Mouse (Mus musculus) MEL (cell line): ENCODE data around the gene Sap18b. TPM values are rescaled to one million over a fixed set of nuclear protein-coding genes. Genes with fewer than 3 reads are reported as not detected.
A peak's percentile ranks its signal among the peaks of the same experiment; 100 is the strongest.
"Not testable (repeated sequence)": the region's sequence is repeated elsewhere in the genome, so short reads cannot be mapped to it uniquely, and the experiment has no call there.

Experiments
- DNase-seq: peaks from one replicate; pipeline ENCODE4 v3.0.0; 2011; ENCODE audit warnings: low read depth, low spot score
- H3K27ac ChIP-seq: 2 replicates; pipeline ENCODE4 v1.5.1; 2012; ENCODE audit warnings: low read depth, mild to moderate bottlenecking, control low read depth, low read length, moderate library complexity; ENCODE audit not compliant: control insufficient read depth
- H3K27me3 ChIP-seq, 2 experiments: fragments of 150-350 bp in 1 of 2; sonication (generic) in 1 of 2; 2 replicates each; pipeline ENCODE4 v1.6.1; 2012; ENCODE audit warnings: low read length in 2 of 2, mild to moderate bottlenecking in 2 of 2, improper control_type of control experiment in 1 of 2, moderate library complexity in 1 of 2; ENCODE audit not compliant: insufficient read depth in 2 of 2, control insufficient read depth in 1 of 2
- H3K36me3 ChIP-seq, 2 experiments: 2 replicates each; pipeline ENCODE4 v1.6.1; 2012 to 2014; ENCODE audit warnings: low read length in 2 of 2, improper control_type of control experiment in 1 of 2, inconsistent platforms in 1 of 2, mild to moderate bottlenecking in 1 of 2; ENCODE audit not compliant: insufficient read depth in 2 of 2, control insufficient read depth in 1 of 2
- H3K4me1 ChIP-seq, 2 experiments: fragments of 150-350 bp in 1 of 2; sonication (generic) in 1 of 2; 2 replicates each; pipeline ENCODE4 v1.6.1; 2012; ENCODE audit warnings: low read length in 2 of 2, improper control_type of control experiment in 1 of 2, mild to moderate bottlenecking in 1 of 2; ENCODE audit not compliant: insufficient read depth in 2 of 2, control insufficient read depth in 1 of 2
- H3K4me3 ChIP-seq, 2 experiments: fragments of 150-350 bp in 1 of 2; sonication (generic) in 1 of 2; 2 replicates each; pipeline ENCODE4 v1.5.1; 2012; ENCODE audit warnings: low read depth in 2 of 2, low read length in 2 of 2, mild to moderate bottlenecking in 2 of 2, moderate library complexity in 2 of 2, control low read depth in 1 of 2, improper control_type of control experiment in 1 of 2; ENCODE audit not compliant: control insufficient read depth in 1 of 2, insufficient read depth in 1 of 2
- H3K79me2 ChIP-seq: 2 replicates; pipeline ENCODE4 v1.6.1; 2012; ENCODE audit warnings: mild to moderate bottlenecking, low read length, moderate library complexity; ENCODE audit not compliant: control insufficient read depth, poor library complexity, insufficient read depth
- H3K9ac ChIP-seq: 2 replicates; pipeline ENCODE4 v1.6.1; 2012; ENCODE audit warnings: low read depth, mild to moderate bottlenecking, control low read depth, low read length, moderate library complexity; ENCODE audit not compliant: control insufficient read depth, poor library complexity, severe bottlenecking
- H3K9me3 ChIP-seq: fragments of 150-350 bp; sonication (generic); replicated peaks from 2 replicates; pipeline ENCODE4 v1.6.1; 2012; ENCODE audit warnings: mild to moderate bottlenecking, low read length, improper control_type of control experiment, moderate library complexity; ENCODE audit not compliant: insufficient read depth
- EP300 ChIP-seq, 2 experiments: IDR thresholded peaks; 2 replicates each; pipeline ENCODE4 v1.6.1; 2011; ENCODE audit warnings: improper control_type of control experiment in 2 of 2, low read length in 2 of 2, low read depth in 1 of 2, mild to moderate bottlenecking in 1 of 2
- ETS1 ChIP-seq: IDR thresholded peaks from 2 replicates; pipeline ENCODE4 v1.6.1; 2012; ENCODE audit warnings: low read depth, mild to moderate bottlenecking, inconsistent platforms, low read length, improper control_type of control experiment, moderate library complexity
- HCFC1 ChIP-seq: IDR thresholded peaks from 2 replicates; pipeline ENCODE4 v1.6.1; 2012; ENCODE audit warnings: low read depth, mild to moderate bottlenecking, inconsistent platforms, low read length, improper control_type of control experiment, moderate library complexity
- JUND ChIP-seq: IDR thresholded peaks from 2 replicates; pipeline ENCODE4 v1.6.1; 2011; ENCODE audit warnings: low read depth, mild to moderate bottlenecking, improper control_type of control experiment, low read length
- KAT2A ChIP-seq: conservative IDR thresholded peaks from 2 replicates; pipeline ENCODE4 v1.6.1; 2012; ENCODE audit warnings: low read depth, low read length, improper control_type of control experiment, inconsistent platforms
- MAFK ChIP-seq: IDR thresholded peaks from 2 replicates; pipeline ENCODE4 v1.6.1; 2011; ENCODE audit warnings: low read depth, mild to moderate bottlenecking, low read length, improper control_type of control experiment, borderline replicate concordance
- MAX ChIP-seq: IDR thresholded peaks from 2 replicates; pipeline ENCODE4 v1.6.1; 2011; ENCODE audit warnings: low read length, improper control_type of control experiment
- MXI1 ChIP-seq: IDR thresholded peaks from 2 replicates; pipeline ENCODE4 v1.6.1; 2011; ENCODE audit warnings: mild to moderate bottlenecking, low read depth, low read length, improper control_type of control experiment
- RAD21 ChIP-seq: IDR thresholded peaks from 2 replicates; pipeline ENCODE4 v1.6.1; 2011; ENCODE audit warnings: mild to moderate bottlenecking, low read depth, low read length, improper control_type of control experiment
- RCOR1 ChIP-seq: IDR thresholded peaks from 2 replicates; pipeline ENCODE4 v1.6.1; 2012; ENCODE audit warnings: low read depth, mild to moderate bottlenecking, inconsistent platforms, low read length, improper control_type of control experiment
- SMC3 ChIP-seq: IDR thresholded peaks from 2 replicates; pipeline ENCODE4 v1.6.1; 2011; ENCODE audit warnings: low read depth, low read length, improper control_type of control experiment
- TBP ChIP-seq: IDR thresholded peaks from 2 replicates; pipeline ENCODE4 v1.8.0; 2011; ENCODE audit warnings: low read depth, low read length, improper control_type of control experiment
- TCF12 ChIP-seq: IDR thresholded peaks from 2 replicates; pipeline ENCODE4 v1.6.1; 2014; ENCODE audit warnings: low read depth, mild to moderate bottlenecking, inconsistent platforms, low read length, improper control_type of control experiment, moderate library complexity
- UBTF ChIP-seq: IDR thresholded peaks from 2 replicates; pipeline ENCODE4 v1.6.1; 2012; ENCODE audit warnings: low read depth, mild to moderate bottlenecking, inconsistent platforms, low read length, improper control_type of control experiment, moderate library complexity, borderline replicate concordance; ENCODE audit not compliant: insufficient read depth
- ZC3H11A ChIP-seq: IDR thresholded peaks from 2 replicates; pipeline ENCODE4 v1.6.1; 2012; ENCODE audit warnings: low read depth, mild to moderate bottlenecking, inconsistent platforms, low read length, improper control_type of control experiment
- ZNF384 ChIP-seq: IDR thresholded peaks from 2 replicates; pipeline ENCODE4 v1.6.1; 2012; ENCODE audit warnings: low read depth, mild to moderate bottlenecking, inconsistent platforms, low read length, improper control_type of control experiment
- polyA plus RNA-seq, 2 experiments: library from polyadenylated mRNA; stranded (reverse) in 1 of 2; unstranded in 1 of 2; fragments of >175 nt in 1 of 2; fragments of >200 nt in 1 of 2; gene quantifications; 2 replicates each; pipeline versions ENCODE4 v1.2.1 to v1.2.4; 2012; ENCODE audit warnings: low replicate concordance in 2 of 2, low read depth in 1 of 2; ENCODE audit not compliant: insufficient read length in 2 of 2, insufficient read depth in 1 of 2, missing spikeins in 1 of 2
- total RNA-seq: library from RNA; depleted of rRNA; stranded (reverse); fragments of 300-350 nt; gene quantifications from 2 replicates; pipeline ENCODE4 v1.2.3, GENCODE M21; 2012; rRNA removed

Sap18b gene
- total RNA-seq, result 157 and 182 TPM in 2 replicates
- polyA plus RNA-seq, result 100 to 1,000 TPM in 1 of 2 experiments, not detected in 1; 354 TPM

GRCm38 (mm10) chr8:95825162-95825561, at the start of gene Sap18b:
Gene Sap18b (plus strand): TSS chr8:95825346.
- H3K79me2 ChIP-seq, H3K27me3 ChIP-seq, H3K4me3 ChIP-seq, DNase-seq, H3K36me3 ChIP-seq, H3K4me1 ChIP-seq, H3K9me3 ChIP-seq, H3K9ac ChIP-seq, H3K27ac ChIP-seq: not testable (repeated sequence)

- Histone ChIP-seq H3K36me3 (peaks cover 17 to 50% of the 10 kb centered on the region in 2 experiments), H3K27me3 (no peaks in the 10 kb centered on the region), H3K9me3 (no peaks in the 10 kb centered on the region), H3K4me1 (peaks cover 3 to 12% of the 10 kb centered on the region in 2 experiments; a peak in 3 of 4 replicates), H3K4me3 (no peak overlapping the region), H3K27ac (no peak overlapping the region), H3K9ac (no peak overlapping the region), H3K79me2 (peaks cover 48% of the 10 kb centered on the region)
- peak; percentile 50 for DNase-seq
- TF ChIP-seq KAT2A (no peak), SMC3 (no peak), UBTF (no peak), MAFK (peak; percentile 57; the same call in 1 of the 2 replicates), RAD21 (no peak), MAX (no peak), TCF12 (peak; percentile 50), JUND (no peak), ETS1 (peak; percentile 52; the same call in 1 of the 2 replicates), MXI1 (no peak)
These were observed 44.1 kb upstream of the Sap18b start for GRCm38 (mm10) chr8:95781085-95781484.

GRCm38 (mm10) chr8:95781775-95782174, 43.4 kb upstream of the Sap18b start:
- H3K4me3 ChIP-seq, result no peak overlapping the region
- H3K27me3 ChIP-seq, result no peaks in the 10 kb centered on the region
- no peak overlapping the region for H3K9ac ChIP-seq
- peaks cover 46% of the 10 kb centered on the region for H3K79me2 ChIP-seq
- no peaks in the 10 kb centered on the region for H3K9me3 ChIP-seq
- no peak for DNase-seq
- peaks cover 10 to 52% of the 10 kb centered on the region in 2 experiments for H3K36me3 ChIP-seq
- TF ChIP-seq ZC3H11A (no peak), UBTF (no peak), EP300 (IDR thresholded peaks at IDR 0.05; ENCODE audit: low read depth in 1 of 2, low read length in 2 of 2) (no peak), ZNF384 (no peak), HCFC1 (no peak), TBP (no peak), RCOR1 (no peak), JUND (no peak)
- no peak overlapping the region for H3K27ac ChIP-seq
- peaks cover 0 to 12% of the 10 kb centered on the region in 2 experiments; a peak in 3 of 4 replicates for H3K4me1 ChIP-seq
